Mouse (Mus musculus) liver, postnatal 0 days (tissue): ENCODE data around the gene Psma3. TPM values are rescaled to one million over a fixed set of nuclear protein-coding genes. Genes with fewer than 3 reads are reported as not detected.

Experiments used
- ATAC-seq: fragments of 200-750 bp; cut with Nextera tagmentation; 2 replicates; pipeline ENCODE4 v1.8.0; 2017; ENCODE audit warnings: mild to moderate bottlenecking, moderate library complexity
- DNase-seq: peaks from one replicate; pipeline ENCODE4 v3.0.0-alpha.2; 2016
- H3K27ac ChIP-seq: fragments of 300-500 bp; sonication (generic); 2 replicates; pipeline ENCODE4 v1.5.1; 2014; ENCODE audit warnings: antibody characterized with exemption, moderate library complexity, mild to moderate bottlenecking, low read depth
- H3K27me3 ChIP-seq: fragments of 300-500 bp; sonication (generic); 2 replicates; pipeline ENCODE4 v1.6.1; 2014; ENCODE audit warnings: low read length, control low read depth, mixed read lengths; ENCODE audit not compliant: insufficient read depth
- H3K36me3 ChIP-seq: fragments of 300-500 bp; sonication (generic); replicated peaks from 2 replicates; pipeline ENCODE4 v1.6.1; 2014; ENCODE audit warnings: mild to moderate bottlenecking, control low read depth, low read length, moderate library complexity, mixed read lengths; ENCODE audit not compliant: insufficient read depth
- H3K4me1 ChIP-seq: fragments of 300-500 bp; sonication (generic); 2 replicates; pipeline ENCODE4 v1.6.1; 2014; ENCODE audit warnings: antibody characterized with exemption, mild to moderate bottlenecking, control low read depth; ENCODE audit not compliant: insufficient read depth
- H3K4me2 ChIP-seq: fragments of 300-500 bp; sonication (generic); 2 replicates; pipeline ENCODE4 v1.6.1; 2014; ENCODE audit warnings: low read depth, mild to moderate bottlenecking, low read length, moderate library complexity, mixed read lengths
- H3K4me3 ChIP-seq: fragments of 300-500 bp; sonication (generic); 2 replicates; pipeline ENCODE4 v1.5.1; 2014; ENCODE audit warnings: low read depth, low read length
- H3K9ac ChIP-seq: fragments of 300-500 bp; sonication (generic); replicated peaks from 2 replicates; pipeline ENCODE4 v1.6.1; 2014; ENCODE audit warnings: mild to moderate bottlenecking, moderate library complexity
- H3K9me3 ChIP-seq: fragments of 300-500 bp; sonication (generic); 2 replicates; pipeline ENCODE4 v1.6.1; 2016; ENCODE audit warnings: mild to moderate bottlenecking, control low read depth, low read length, mixed read lengths
- CTCF ChIP-seq: sonication (generic); IDR thresholded peaks from 2 replicates; pipeline ENCODE4 v1.5.1; 2016; ENCODE audit warnings: antibody characterized with exemption, low read depth
- EP300 ChIP-seq: IDR thresholded peaks from 2 replicates; pipeline ENCODE4 v1.6.1; 2016; ENCODE audit warnings: antibody characterized with exemption, low read depth, mild to moderate bottlenecking
- WGBS: fragments of 180-500 bp; shearing (Covaris S2); extraction: QIAGEN DNeasy Blood & Tissue Kit; methylation state at CpG from one replicate; pipeline ENCODE4 v1.1.7; 2014; ENCODE audit not compliant: insufficient replicate concordance; 5-methylcytosine and 5-hydroxymethylcytosine counted together
- polyA plus RNA-seq: library from polyadenylated mRNA; unstranded; fragments of >200 nt; fragmentation: Nextera tagmentation; extraction: Ambion mirVana; gene quantifications from 2 replicates; pipeline ENCODE4 v1.2.1, GENCODE M21; 2015

Psma3 gene
- polyA plus RNA-seq, result 288 and 297 TPM in 2 replicates

DNA sequence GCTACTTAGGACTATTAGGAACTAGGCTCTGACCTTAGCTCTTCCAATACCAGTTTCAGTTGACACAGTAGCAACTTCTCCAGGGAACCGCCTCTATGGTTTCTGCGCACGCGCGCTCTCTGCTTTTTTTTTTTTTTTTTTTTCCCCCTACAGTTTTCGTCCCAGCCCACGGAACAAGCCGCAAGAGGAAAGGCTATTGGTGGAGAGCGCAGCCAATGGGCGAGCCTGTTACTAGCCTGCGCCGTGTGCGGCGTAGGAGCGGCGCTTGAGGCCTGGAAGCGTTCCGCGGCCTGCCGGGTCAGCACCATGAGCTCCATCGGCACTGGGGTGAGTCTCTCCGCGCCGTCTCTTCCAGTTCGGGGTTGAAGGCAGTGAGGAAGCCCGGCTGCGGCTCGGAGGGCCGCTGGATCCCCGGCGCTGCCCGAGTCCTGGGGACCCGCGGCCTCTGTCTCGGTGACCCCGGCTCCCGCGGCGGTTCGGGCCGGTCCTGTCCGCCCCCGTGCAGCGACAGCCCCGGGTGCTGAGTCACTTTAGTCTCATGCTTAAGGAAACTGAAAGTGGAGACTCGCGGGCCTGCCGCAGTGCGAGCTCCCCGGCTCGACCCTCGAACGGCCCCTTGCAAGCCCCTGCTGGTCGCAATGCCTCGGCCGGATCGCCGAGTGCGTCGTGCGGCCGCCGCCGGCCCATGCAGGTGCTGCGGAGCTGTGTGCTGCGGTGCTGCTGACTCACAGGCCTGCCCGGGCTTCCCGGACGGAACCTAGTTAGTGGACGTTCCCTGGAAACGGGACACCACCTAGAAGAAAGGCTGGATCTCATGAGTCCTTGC, at the start of gene Psma3:
Gene Psma3 (plus strand): TSS at position 181 of the 826 bp plus-strand sequence.
- peak; percentile 99 for ATAC-seq
- WGBS, result 1% methylated on average over 65 of the region's 71 CpGs
- Histone ChIP-seq H3K4me3 (peak within 1 kb of the TSS; percentile 96), H3K4me2 (peak within 1 kb of the TSS; percentile 87), H3K4me1 (peaks cover 9% of the 10 kb centered on the region), H3K36me3 (peaks cover 10% of the 10 kb centered on the region), H3K27ac (peak within 1 kb of the TSS; percentile 99), H3K9me3 (no peaks in the 10 kb centered on the region), H3K27me3 (no peaks in the 10 kb centered on the region), H3K9ac (peak within 1 kb of the TSS; percentile 99)
- peak; percentile 93 for DNase-seq
- TF ChIP-seq EP300, result peak; percentile 60; the same call in 1 of the 2 replicates
- 0 out of 2 replicates have a peak, but pooled peaks have one; percentile 26 for TF ChIP-seq CTCF

DNA sequence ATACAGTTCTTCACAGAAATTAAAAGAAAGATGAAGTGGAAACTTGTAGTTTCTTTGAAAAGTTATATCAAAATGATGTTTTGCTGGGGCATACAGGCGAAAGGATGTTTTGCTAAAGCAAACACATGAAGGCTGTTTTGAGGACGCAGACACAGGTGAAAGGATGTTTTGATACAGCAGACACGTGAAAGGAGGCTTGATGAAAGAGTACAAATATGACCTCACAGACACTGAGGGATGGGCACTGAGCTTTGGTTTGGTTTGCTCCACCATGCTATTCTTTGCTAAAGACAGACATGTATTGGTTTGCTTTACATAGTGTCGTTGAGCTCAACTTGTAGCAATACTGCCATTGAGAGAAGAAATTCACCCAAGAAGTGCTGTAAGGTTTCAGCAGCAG, 44.6 kb upstream of the Psma3 start:
- no peak overlapping the region for H3K4me3 ChIP-seq
- no peak for ATAC-seq
- no peak overlapping the region for H3K9ac ChIP-seq
- no peak overlapping the region for H3K27ac ChIP-seq
- no peaks in the 10 kb centered on the region for H3K36me3 ChIP-seq
- no peaks in the 10 kb centered on the region for H3K4me1 ChIP-seq
- 77% methylated on average over 4 of the region's 4 CpGs for WGBS
- TF ChIP-seq EP300 (no peak), CTCF (no peak)
- H3K9me3 ChIP-seq, result no peaks in the 10 kb centered on the region
- no peak overlapping the region for H3K4me2 ChIP-seq
- no peaks in the 10 kb centered on the region for H3K27me3 ChIP-seq
- no peak for DNase-seq

DNA sequence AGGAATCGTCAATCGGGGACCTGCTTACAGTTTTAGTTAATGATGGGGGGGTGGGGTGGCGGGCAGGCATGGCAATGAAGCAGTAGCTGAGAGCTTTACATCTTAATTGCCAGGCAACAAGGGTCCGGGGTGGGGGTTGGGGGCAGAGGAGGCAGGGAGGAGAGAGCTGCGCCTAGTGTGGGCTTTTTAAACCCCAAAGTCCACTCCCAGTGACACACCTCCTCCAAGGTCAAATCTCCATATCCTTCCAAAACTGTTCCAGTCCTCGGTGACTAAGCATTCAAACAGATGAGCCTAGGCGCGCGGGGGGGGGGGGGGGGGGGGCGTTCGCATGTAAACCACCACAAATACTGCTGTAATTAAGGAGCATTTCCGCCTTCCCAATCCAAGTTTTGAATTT, 37.3 kb upstream of the Psma3 start:
- Histone ChIP-seq H3K36me3 (peaks cover 7% of the 10 kb centered on the region), H3K9me3 (no peaks in the 10 kb centered on the region), H3K27me3 (no peaks in the 10 kb centered on the region), H3K4me1 (peaks cover 3% of the 10 kb centered on the region; the same call in 1 of the 2 replicates), H3K4me2 (peak overlapping the region; percentile 82), H3K27ac (peak overlapping the region; percentile 87), H3K4me3 (peak overlapping the region; percentile 89), H3K9ac (peak overlapping the region; percentile 92)
- DNase-seq (peak; percentile 31), ATAC-seq (peak; percentile 35)
- WGBS, result 34% methylated on average over 8 of the region's 12 CpGs
- no peak for TF ChIP-seq EP300

DNA sequence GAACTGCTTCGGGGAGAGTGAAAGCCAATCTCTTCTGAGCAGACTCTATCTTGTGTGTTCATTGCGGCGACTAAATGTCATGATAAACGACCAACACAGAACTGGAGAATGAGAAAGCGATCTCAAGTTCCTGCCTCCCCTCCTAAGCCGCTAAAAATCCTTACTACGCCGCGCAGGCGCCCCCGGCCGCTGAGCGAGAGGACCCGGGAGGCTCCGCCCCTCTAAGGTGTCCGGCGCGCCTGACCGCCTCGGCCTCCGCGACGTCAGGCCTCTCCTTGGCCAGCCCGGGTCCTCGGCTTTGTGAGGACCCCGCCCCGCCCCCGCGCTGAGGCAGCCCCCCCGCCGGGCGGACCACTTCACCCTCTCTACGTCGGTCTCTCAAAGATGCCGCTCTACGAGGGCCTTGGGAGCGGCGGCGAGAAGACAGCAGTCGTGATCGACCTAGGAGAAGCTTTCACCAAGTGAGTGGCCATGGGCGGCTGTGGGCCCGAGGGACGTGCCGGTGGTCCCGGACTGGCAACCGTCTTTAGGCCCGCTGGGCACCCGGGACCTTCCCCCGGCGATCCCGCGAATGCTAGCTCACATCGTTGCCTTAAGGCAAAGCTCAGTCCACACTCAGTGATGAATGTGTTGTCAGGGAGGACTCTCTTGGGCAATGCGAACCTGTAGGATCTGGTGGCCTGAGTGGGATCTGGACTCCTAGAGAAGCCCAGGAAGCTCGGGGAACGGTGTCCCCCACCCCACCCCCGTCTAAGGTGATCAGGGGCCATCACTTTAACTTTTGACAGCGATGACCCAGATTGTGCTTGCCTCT, 36.6 kb upstream of the Psma3 start, which contains the start of gene Actr10:
Gene Actr10 (plus strand): TSS at position 287 of the 814 bp plus-strand sequence.
- H3K4me3 ChIP-seq, result peak within 1 kb of the TSS; percentile 89
- no peaks in the 10 kb centered on the region for H3K9me3 ChIP-seq
- peaks cover 13% of the 10 kb centered on the region for H3K36me3 ChIP-seq
- peak; percentile 96 for DNase-seq
- TF ChIP-seq CTCF, result no peak
- TF ChIP-seq EP300, result 0 out of 2 replicates have a peak, but pooled peaks have one; percentile 52
- peak within 1 kb of the TSS; percentile 82 for H3K4me2 ChIP-seq
- H3K4me1 ChIP-seq, result peaks cover 3% of the 10 kb centered on the region; the same call in 1 of the 2 replicates
- peak within 1 kb of the TSS; percentile 87 for H3K27ac ChIP-seq
- H3K9ac ChIP-seq, result peak within 1 kb of the TSS; percentile 92
- ATAC-seq, result peak; percentile 98
- 1% methylated on average over 58 of the region's 59 CpGs for WGBS
- H3K27me3 ChIP-seq, result no peaks in the 10 kb centered on the region

DNA sequence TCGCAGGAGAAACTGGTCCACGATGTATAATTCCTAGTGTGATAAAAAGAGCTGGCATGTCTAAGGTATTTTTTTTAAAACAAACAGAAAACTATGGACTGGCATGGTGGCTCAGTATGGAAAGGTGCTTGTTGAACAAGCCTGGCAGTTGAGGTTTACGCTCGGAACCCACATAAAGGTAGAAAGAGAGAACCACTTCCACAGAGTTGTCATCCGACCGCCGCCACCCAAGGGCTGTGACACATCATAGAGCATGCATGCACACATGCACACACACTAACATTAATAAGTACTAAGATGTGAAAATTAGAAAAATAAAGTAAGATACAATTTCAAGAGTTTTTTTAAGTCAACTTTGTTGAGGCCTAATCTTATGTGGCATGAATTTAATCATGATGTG, 33.6 kb upstream of the Psma3 start:
- Histone ChIP-seq H3K27ac (no peak overlapping the region), H3K9ac (no peak overlapping the region), H3K4me3 (no peak overlapping the region), H3K4me1 (peaks cover 3% of the 10 kb centered on the region; the same call in 1 of the 2 replicates), H3K4me2 (no peak overlapping the region), H3K9me3 (no peaks in the 10 kb centered on the region), H3K36me3 (peaks cover 33% of the 10 kb centered on the region), H3K27me3 (no peaks in the 10 kb centered on the region)
- ATAC-seq (no peak), DNase-seq (no peak)
- no peak for TF ChIP-seq CTCF
- TF ChIP-seq EP300, result no peak
- WGBS, result 96% methylated on average over 7 of the region's 7 CpGs

DNA sequence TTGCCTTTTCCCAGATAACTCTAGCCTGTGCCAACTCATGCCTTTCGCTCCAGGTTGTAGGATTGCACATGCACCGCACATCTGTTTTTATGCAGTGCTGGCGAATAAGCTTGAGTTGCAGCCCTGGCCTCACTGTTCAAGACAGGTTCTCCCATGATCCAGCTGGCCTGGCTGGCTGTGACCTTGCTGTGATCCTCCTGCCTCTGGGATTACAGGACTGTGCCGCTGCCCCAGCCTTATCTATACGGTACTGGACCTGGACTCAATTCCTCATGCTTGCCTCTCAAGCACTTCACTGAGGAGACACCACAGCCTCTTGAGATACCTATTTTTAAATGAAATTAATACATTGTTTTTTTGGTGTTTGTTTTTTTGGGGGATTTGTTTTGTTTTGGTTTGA, 30.2 kb upstream of the Psma3 start:
- Histone ChIP-seq H3K36me3 (peaks cover 43% of the 10 kb centered on the region), H3K4me2 (no peak overlapping the region), H3K27me3 (no peaks in the 10 kb centered on the region), H3K9ac (no peak overlapping the region), H3K9me3 (no peaks in the 10 kb centered on the region), H3K27ac (no peak overlapping the region), H3K4me3 (no peak overlapping the region), H3K4me1 (peaks cover 3% of the 10 kb centered on the region; the same call in 1 of the 2 replicates)
- WGBS, result 88% methylated on average over 5 of the region's 5 CpGs
- TF ChIP-seq CTCF, result no peak
- DNase-seq (no peak), ATAC-seq (no peak)
